Mouse (Mus musculus): ENCODE measurements around the gene Glipr1l2. TPM values are rescaled to one million over a fixed set of nuclear protein-coding genes. Genes with fewer than 3 reads are reported as not detected.

Glipr1l2 gene
- polyA plus RNA-seq, 1 experiment from 2014 or later, result not detected

- 93% methylated on average over 3 of the region's 3 CpGs for WGBS
- no peaks in the 10 kb centered on the region for H3K27me3 ChIP-seq
- no peak for ATAC-seq (ENCODE audit: low FRiP score, low read depth)
Measured at GRCm38 (mm10) chr10:112132194-112132593, 49.0 kb downstream of the Glipr1l2 start.

GRCm38 (mm10) chr10:112138050-112138870, 55.1 kb downstream of the Glipr1l2 start:
- Histone ChIP-seq H3K4me1 (no peaks in the 10 kb centered on the region), H3K9ac (peak overlapping the region; percentile 43; the same call in 1 of the 2 replicates), H3K27me3 (no peaks in the 10 kb centered on the region), H3K36me3 (no peaks in the 10 kb centered on the region), H3K4me3 (peak overlapping the region; percentile 35), H3K9me3 (no peaks in the 10 kb centered on the region), H3K4me2 (replicated peaks) (peak overlapping the region; percentile 52), H3K27ac (no peak overlapping the region)
- peak; percentile 78; the same call in 1 of the 2 replicates for ATAC-seq (ENCODE audit: low FRiP score, low read depth)
- whole genome bisulfite sequencing, result 16% methylated on average over 9 of the region's 9 CpGs

More at GRCm38 (mm10) chr10:112132194-112132593, 49.0 kb downstream of the Glipr1l2 start:
- Histone ChIP-seq H3K36me3 (no peaks in the 10 kb centered on the region), H3K9me3 (no peaks in the 10 kb centered on the region), H3K4me1 (no peaks in the 10 kb centered on the region), H3K9ac (no peak overlapping the region), H3K4me3 (no peak overlapping the region), H3K4me2 (replicated peaks) (no peak overlapping the region), H3K27ac (no peak overlapping the region)

- H3K4me1 ChIP-seq, result no peaks in the 10 kb centered on the region
- no peaks in the 10 kb centered on the region for H3K27me3 ChIP-seq
- H3K4me3 ChIP-seq, result peak overlapping the region; percentile 35
- peak overlapping the region; percentile 43; the same call in 1 of the 2 replicates for H3K9ac ChIP-seq
- 45% methylated on average over 6 of the region's 6 CpGs for WGBS
- peak overlapping the region; percentile 52 for H3K4me2 ChIP-seq (replicated peaks)
- no peaks in the 10 kb centered on the region for H3K36me3 ChIP-seq
- no peak overlapping the region for H3K27ac ChIP-seq
- no peak for ATAC-seq (ENCODE audit: low FRiP score, low read depth)
- no peaks in the 10 kb centered on the region for H3K9me3 ChIP-seq
Measured at GRCm38 (mm10) chr10:112138871-112139430, 55.8 kb downstream of the Glipr1l2 start.

GRCm38 (mm10) chr10:112139834-112140233, 56.7 kb downstream of the Glipr1l2 start:
- Histone ChIP-seq H3K9ac (no peak overlapping the region), H3K4me3 (no peak overlapping the region), H3K4me2 (replicated peaks) (no peak overlapping the region), H3K27me3 (no peaks in the 10 kb centered on the region), H3K4me1 (no peaks in the 10 kb centered on the region), H3K27ac (no peak overlapping the region), H3K9me3 (no peaks in the 10 kb centered on the region), H3K36me3 (no peaks in the 10 kb centered on the region)
- no peak for ATAC-seq (ENCODE audit: low FRiP score, low read depth)
- WGBS, result 71% methylated on average over 2 of the region's 2 CpGs

Other genes starting within 250 kb of the Glipr1l2 start
- 45.0 and 48.7 TPM in 2 replicates for gene Krr1, start 110.7 kb upstream of the Glipr1l2 start, polyA plus RNA-seq (2015; fragmentation: Nextera tagmentation; extraction: Ambion mirVana)
- 1.3 and 2.7 TPM in 2 replicates for gene Glipr1, start 80.7 kb upstream of the Glipr1l2 start, polyA plus RNA-seq (2015; fragmentation: Nextera tagmentation; extraction: Ambion mirVana)
- gene Glipr1l1, start 23.2 kb upstream of the Glipr1l2 start, polyA plus RNA-seq (2015; fragmentation: Nextera tagmentation; extraction: Ambion mirVana), result not detected in 2 replicates
- not detected in 2 replicates for gene Glipr1l3, start 77.0 kb downstream of the Glipr1l2 start, polyA plus RNA-seq (2015; fragmentation: Nextera tagmentation; extraction: Ambion mirVana)
- 0.57 and 1.0 TPM in 2 replicates for gene Caps2, start 80.3 kb downstream of the Glipr1l2 start, polyA plus RNA-seq (2015; fragmentation: Nextera tagmentation; extraction: Ambion mirVana)
- gene Kcnc2, start 187.8 kb downstream of the Glipr1l2 start, polyA plus RNA-seq (2015; fragmentation: Nextera tagmentation; extraction: Ambion mirVana), result 0.27 and 0.51 TPM in 2 replicates